Mouse (Mus musculus) small intestine, adult 10 weeks (tissue): ENCODE results near the gene Pdha2. TPM values are rescaled to one million over a fixed set of nuclear protein-coding genes. Genes with fewer than 3 reads are reported as not detected.

Experiments used
- polyA plus RNA-seq: library from polyadenylated mRNA; stranded (reverse); fragments of 350-450 nt; fragmentation: Illumina TruSeq; extraction: RNeasy Lipid Tissue Mini Kit (QIAGEN cat#74804); gene quantifications from one replicate; pipeline ENCODE4 v1.2.3, GENCODE M21; 2014; ENCODE audit warnings: low replicate concordance

Pdha2 gene
- polyA plus RNA-seq: not detected

GRCm38 (mm10) chr3:141212255-141212654 lies at the start of gene Pdha2:
TSS of gene Pdha2 (minus strand) at chr3:141212355.

